Mouse (Mus musculus) cerebellum, adult 2 months (tissue): Measurements from ENCODE around the gene 4930535I16Rik. TPM values are rescaled to one million over a fixed set of nuclear protein-coding genes. Genes with fewer than 3 reads are reported as not detected.
"Not testable (repeated sequence)": the region's sequence is repeated elsewhere in the genome, so short reads cannot be mapped to it uniquely, and the experiment has no call there.

Experiments used
- DNase-seq, 2 experiments: peaks; one replicate each; pipeline ENCODE4 v3.0.0; 2021
- H3K27ac ChIP-seq: fragments of 200-500 bp; 2 replicates; pipeline ENCODE4 v1.5.1; 2012; ENCODE audit warnings: low read length, control low read depth, inconsistent platforms; ENCODE audit not compliant: insufficient read depth
- H3K27me3 ChIP-seq: fragments of 200-500 bp; 2 replicates; pipeline ENCODE4 v1.6.1; 2012; ENCODE audit warnings: inconsistent platforms, mild to moderate bottlenecking, low read length, moderate library complexity; ENCODE audit not compliant: control insufficient read depth, insufficient read depth
- H3K4me1 ChIP-seq: fragments of 200-500 bp; 2 replicates; pipeline ENCODE4 v1.6.1; 2011; ENCODE audit warnings: low read length; ENCODE audit not compliant: control insufficient read depth, insufficient read depth
- H3K4me3 ChIP-seq: fragments of 200-500 bp; replicated peaks from 2 replicates; pipeline ENCODE3; 2011; ENCODE audit warnings: mild to moderate bottlenecking, low read depth, low read length, control low read depth; ENCODE audit not compliant: insufficient read depth
- CTCF ChIP-seq: fragments of 200-500 bp; IDR thresholded peaks from 2 replicates; pipeline ENCODE4 v1.5.1; 2011; ENCODE audit warnings: low read depth, mild to moderate bottlenecking, control low read depth, low read length, moderate library complexity, borderline replicate concordance; ENCODE audit not compliant: insufficient read depth
- POLR2A ChIP-seq: fragments of 200-500 bp; IDR thresholded peaks from 2 replicates; pipeline ENCODE4 v1.6.1; 2011; ENCODE audit warnings: low read length, control low read depth, borderline replicate concordance; ENCODE audit not compliant: insufficient read depth
- WGBS: fragments of 180-500 bp; shearing (Covaris S2); methylation state at CpG from one replicate; pipeline ENCODE4 v1.1.7; 2018; 5-methylcytosine and 5-hydroxymethylcytosine counted together
- polyA plus RNA-seq: library from polyadenylated mRNA; depleted of rRNA; stranded (reverse); fragments of >200 nt; gene quantifications from 2 replicates; pipeline ENCODE4 v1.2.3, GENCODE M21; 2012

Gene 4930535I16Rik
- polyA plus RNA-seq, 1 experiment = not detected

DNA sequence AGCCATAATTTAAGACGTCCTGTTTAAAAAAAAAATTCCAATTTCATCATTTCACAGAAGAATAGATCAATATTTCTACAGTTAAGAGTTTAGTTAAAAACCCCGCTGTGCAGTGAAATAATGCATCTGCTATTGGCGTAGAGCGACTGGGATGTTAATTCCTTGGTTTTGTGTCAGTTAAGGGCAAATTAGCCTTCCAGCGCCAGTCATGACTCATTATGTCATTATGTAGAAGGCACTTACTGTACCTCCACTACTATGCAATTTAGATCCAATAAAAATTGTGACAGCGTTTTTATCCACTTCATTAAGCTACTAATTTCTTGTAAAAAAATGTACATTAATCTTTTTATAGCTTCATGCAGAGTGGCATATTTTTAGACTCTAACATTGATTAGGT is 31.1 kb upstream of the 4930535I16Rik start:
- DNase-seq = no peak

DNA sequence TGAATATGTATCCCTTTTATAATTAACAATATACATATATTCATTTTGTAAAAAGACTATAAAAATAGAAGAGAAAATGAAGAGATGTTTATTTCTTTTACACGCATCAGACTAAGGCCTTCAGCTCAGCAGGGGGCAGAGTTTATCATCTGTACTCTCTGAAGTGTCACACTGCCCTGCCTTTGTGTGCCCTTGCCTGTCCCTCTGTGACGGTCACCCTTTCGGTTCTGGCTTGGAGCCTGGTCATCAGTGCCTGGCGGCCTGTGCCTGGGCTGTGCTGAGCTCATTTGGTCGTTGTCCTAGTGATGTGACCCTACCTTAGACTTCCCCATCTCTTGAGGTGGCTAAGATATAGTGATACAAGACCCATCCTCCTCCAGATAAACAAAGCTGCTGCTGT is 29.3 kb upstream of the 4930535I16Rik start:
- WGBS = 42% methylated on average over 5 of the region's 5 CpGs
- no peaks in the 10 kb centered on the region for H3K27me3 ChIP-seq
- no peak overlapping the region for H3K4me3 ChIP-seq
- DNase-seq = no peak
- no peaks in the 10 kb centered on the region for H3K4me1 ChIP-seq
- TF ChIP-seq CTCF (no peak), POLR2A (no peak)
- H3K27ac ChIP-seq = no peak overlapping the region

More for the DNA sequence above, 31.1 kb upstream of the 4930535I16Rik start:
- 78% methylated on average over 6 of the region's 6 CpGs for WGBS
- no peak for TF ChIP-seq POLR2A
- Histone ChIP-seq H3K27me3 (no peaks in the 10 kb centered on the region), H3K27ac (no peak overlapping the region), H3K4me3 (no peak overlapping the region), H3K4me1 (no peaks in the 10 kb centered on the region)

DNA sequence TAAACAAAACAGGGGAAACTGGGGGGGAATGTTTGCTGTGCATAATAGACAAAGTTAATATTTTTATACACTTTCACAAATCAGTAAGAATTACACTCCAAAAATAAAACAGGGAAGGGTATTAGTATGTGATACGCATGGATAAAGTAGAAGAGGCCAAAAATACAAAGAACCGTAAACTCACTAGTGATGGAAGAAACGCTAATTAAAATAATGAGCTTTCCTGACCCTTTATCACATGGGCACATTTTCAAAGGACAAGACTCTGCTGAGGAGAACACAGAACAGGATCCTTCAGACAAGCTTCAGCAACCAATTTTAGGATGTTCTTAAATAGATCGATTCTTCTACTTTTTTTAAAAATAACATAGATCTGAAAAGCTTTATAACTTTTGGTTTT is 28.9 kb upstream of the 4930535I16Rik start:
- TF ChIP-seq POLR2A = no peak
- TF ChIP-seq CTCF = no peak
- 83% methylated on average over 4 of the region's 4 CpGs for WGBS
- no peak for DNase-seq

DNA sequence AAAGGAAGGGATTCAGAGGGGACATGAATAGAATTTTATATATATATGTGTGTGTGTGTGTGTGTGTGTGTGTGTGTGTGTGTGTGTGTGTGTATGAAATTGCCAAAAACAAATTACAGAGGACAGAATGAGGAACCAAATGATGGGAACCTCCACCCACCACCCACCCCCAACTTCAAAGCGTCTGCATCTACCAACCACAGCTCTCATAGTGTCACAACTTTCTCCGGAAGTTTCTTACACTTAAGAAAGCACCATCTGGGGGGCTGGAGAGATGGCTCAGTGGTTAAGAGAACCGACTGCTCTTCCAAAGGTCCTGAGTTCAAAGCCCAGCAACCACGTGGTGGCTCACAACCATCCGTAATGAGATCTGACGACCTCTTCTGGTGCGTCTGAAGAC is 23.1 kb upstream of the 4930535I16Rik start:
- not testable (repeated sequence) for H3K4me1 ChIP-seq, H3K4me3 ChIP-seq, DNase-seq, H3K27me3 ChIP-seq, H3K27ac ChIP-seq
- WGBS = 73% methylated on average over 7 of the region's 7 CpGs

More for the DNA sequence above, 28.9 kb upstream of the 4930535I16Rik start:
- Histone ChIP-seq H3K27ac (no peak overlapping the region), H3K27me3 (no peaks in the 10 kb centered on the region), H3K4me3 (no peak overlapping the region), H3K4me1 (no peaks in the 10 kb centered on the region)

DNA sequence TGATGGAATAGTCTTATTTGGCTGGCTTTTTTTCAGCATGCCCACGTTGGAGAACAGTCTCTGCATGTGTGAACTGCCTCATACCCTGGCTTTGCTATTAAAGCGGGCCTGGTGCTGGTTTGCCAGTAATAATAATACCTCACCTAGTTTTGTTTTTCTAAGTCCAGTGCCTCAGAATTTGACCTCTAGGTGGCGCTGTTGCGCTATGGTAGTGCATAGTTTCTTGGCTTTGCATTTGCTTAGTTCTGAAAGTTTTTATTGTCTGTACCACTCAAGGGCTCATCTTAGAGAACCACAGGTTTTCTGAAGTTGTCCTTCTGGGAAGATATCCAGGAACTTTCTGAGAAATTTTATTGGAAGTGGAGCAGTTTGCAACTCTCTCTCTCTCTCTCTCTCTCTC is 22.0 kb upstream of the 4930535I16Rik start:
- Histone ChIP-seq H3K4me1 (peaks cover 3% of the 10 kb centered on the region; the same call in 1 of the 2 replicates), H3K27me3 (no peaks in the 10 kb centered on the region), H3K4me3 (no peak overlapping the region), H3K27ac (no peak overlapping the region)
- peak; percentile 36; the same call in 1 of the 2 replicates for TF ChIP-seq CTCF
- TF ChIP-seq POLR2A = no peak
- 8% methylated on average over 4 of the region's 4 CpGs for WGBS
- peak; percentile 32 to 53 for DNase-seq

DNA sequence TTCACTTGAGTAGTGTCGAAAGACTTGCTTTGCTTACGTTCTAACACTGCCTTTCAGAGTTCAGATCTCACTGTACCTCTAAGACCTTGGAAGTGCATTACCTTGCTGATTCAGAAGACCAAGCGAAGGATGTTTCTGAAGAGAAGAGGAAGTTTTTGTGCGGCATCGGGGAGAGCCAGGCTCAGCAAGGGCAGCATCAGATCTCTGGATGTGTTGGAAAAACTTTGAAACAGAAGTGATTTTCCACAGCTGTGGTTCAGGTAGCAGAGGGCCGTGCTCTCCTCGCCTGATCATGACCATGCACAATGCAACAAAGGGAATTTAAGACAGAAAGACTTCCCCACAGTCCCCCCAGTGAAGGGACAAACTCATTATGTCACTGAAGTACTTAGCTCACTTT is 18.2 kb upstream of the 4930535I16Rik start:
- H3K4me3 ChIP-seq = no peak overlapping the region
- H3K27me3 ChIP-seq = no peaks in the 10 kb centered on the region
- no peak overlapping the region for H3K27ac ChIP-seq
- no peak for TF ChIP-seq CTCF
- TF ChIP-seq POLR2A = no peak
- H3K4me1 ChIP-seq = peaks cover 11% of the 10 kb centered on the region
- 94% methylated on average over 7 of the region's 7 CpGs for WGBS
- no peak for DNase-seq

DNA sequence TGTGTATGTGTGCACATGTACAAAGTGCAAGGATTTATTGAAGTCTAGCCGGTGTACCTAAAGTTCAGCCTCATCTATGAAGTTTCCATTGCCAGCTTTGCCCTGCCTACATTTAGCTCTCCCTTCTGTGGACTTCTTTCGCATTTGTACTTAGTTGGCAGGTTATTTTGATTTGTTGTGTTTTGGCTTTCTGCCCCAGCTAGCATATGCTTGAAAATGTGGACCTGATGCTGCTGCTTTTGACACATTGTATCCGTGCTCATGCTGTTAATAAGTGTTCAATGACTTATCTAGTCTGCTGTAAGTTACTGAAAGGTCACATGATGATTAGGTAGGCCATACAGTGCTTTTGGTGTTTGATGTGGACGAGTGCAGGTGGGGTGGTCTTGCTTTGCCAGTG is 16.5 kb upstream of the 4930535I16Rik start:
- 28% methylated on average over 4 of the region's 4 CpGs for WGBS
- TF ChIP-seq CTCF (no peak), POLR2A (no peak)
- peak; percentile 25 to 69 for DNase-seq
- no peak overlapping the region for H3K27ac ChIP-seq
- no peak overlapping the region for H3K4me3 ChIP-seq
- peaks cover 11% of the 10 kb centered on the region for H3K4me1 ChIP-seq
- no peaks in the 10 kb centered on the region for H3K27me3 ChIP-seq

DNA sequence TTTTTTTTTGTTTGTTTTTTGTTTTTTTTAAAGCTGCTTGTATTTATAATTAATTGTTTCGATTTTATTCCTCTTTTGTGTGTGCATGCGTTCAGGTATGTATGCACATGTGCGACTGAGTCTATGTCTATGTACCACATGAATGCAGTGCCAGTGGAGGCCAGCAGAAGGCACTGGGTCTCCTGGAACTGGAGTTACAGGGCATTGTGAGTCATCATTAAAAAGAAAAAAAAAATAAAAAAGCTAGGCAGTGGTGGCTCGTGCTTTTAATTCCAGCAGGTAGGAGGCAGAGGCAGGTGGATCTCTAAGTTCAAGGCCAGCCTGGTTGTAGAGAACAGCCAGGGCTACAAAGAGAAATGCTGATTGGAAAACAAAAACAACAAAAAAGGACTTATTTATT is 12.2 kb upstream of the 4930535I16Rik start:
- no peak overlapping the region for H3K4me3 ChIP-seq
- peaks cover 8% of the 10 kb centered on the region for H3K4me1 ChIP-seq
- DNase-seq = no peak
- H3K27me3 ChIP-seq = no peaks in the 10 kb centered on the region
- TF ChIP-seq POLR2A (no peak), CTCF (no peak)
- H3K27ac ChIP-seq = no peak overlapping the region
- WGBS = 94% methylated on average over 4 of the region's 4 CpGs

DNA sequence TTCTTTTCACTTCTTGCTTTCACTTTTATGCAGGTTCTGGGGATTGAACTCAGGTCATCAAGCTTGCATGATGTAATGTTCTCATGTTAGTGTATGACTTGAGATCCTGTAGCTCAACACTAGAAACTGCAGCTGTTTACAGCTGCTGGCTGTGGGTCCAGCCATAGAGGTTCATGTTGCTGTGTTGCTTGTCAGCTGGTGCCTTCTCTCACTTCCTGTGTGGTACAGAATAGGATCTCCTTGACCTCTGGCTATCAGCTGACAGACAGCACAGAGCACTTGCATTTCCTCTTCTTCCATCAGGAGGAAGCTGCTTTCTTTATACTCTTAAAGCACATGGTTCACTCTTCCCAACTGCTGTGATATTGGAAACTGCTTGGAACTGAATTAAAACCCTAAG is 10.1 kb upstream of the 4930535I16Rik start:
- Histone ChIP-seq H3K27ac (no peak overlapping the region), H3K4me1 (no peaks in the 10 kb centered on the region), H3K4me3 (no peak overlapping the region), H3K27me3 (no peaks in the 10 kb centered on the region)
- TF ChIP-seq CTCF (no peak), POLR2A (no peak)
- DNase-seq = no peak
